Mouse (Mus musculus) embryonic facial prominence, embryonic 15.5 days (tissue): ENCODE results near the gene Sec14l2. TPM values are rescaled to one million over a fixed set of nuclear protein-coding genes. Genes with fewer than 3 reads are reported as not detected.
A peak's percentile ranks its signal among the peaks of the same experiment; 100 is the strongest.

ENCODE experiments used
- ATAC-seq: fragments of 200-750 bp; cut with Nextera tagmentation; 2 replicates; pipeline ENCODE4 v1.8.0; 2017; ENCODE audit warnings: low read depth, moderate TSS enrichment; ENCODE audit not compliant: insufficient number of reproducible peaks, low FRiP score, low TSS enrichment
- H3K27ac ChIP-seq: fragments of 300-500 bp; sonication (generic); replicated peaks from 2 replicates; pipeline ENCODE4 v1.5.1; 2015; ENCODE audit warnings: mild to moderate bottlenecking, inconsistent platforms
- H3K27me3 ChIP-seq: fragments of 300-500 bp; sonication (generic); 2 replicates; pipeline ENCODE4 v1.6.1; 2015; ENCODE audit warnings: inconsistent platforms
- H3K36me3 ChIP-seq: fragments of 300-500 bp; sonication (generic); 2 replicates; pipeline ENCODE4 v1.6.1; 2015; ENCODE audit warnings: mild to moderate bottlenecking, inconsistent platforms
- H3K4me1 ChIP-seq: fragments of 300-500 bp; sonication (generic); 2 replicates; pipeline ENCODE4 v1.6.1; 2015; ENCODE audit warnings: inconsistent platforms
- H3K4me2 ChIP-seq: fragments of 300-500 bp; sonication (generic); replicated peaks from 2 replicates; pipeline ENCODE4 v1.6.1; 2015; ENCODE audit warnings: mild to moderate bottlenecking, inconsistent platforms
- H3K4me3 ChIP-seq: fragments of 300-500 bp; sonication (generic); replicated peaks from 2 replicates; pipeline ENCODE4 v1.5.1; 2015; ENCODE audit warnings: mild to moderate bottlenecking, inconsistent platforms
- H3K9ac ChIP-seq: fragments of 300-500 bp; sonication (generic); 2 replicates; pipeline ENCODE4 v1.6.1; 2015; ENCODE audit warnings: inconsistent platforms
- H3K9me3 ChIP-seq: fragments of 300-500 bp; sonication (generic); replicated peaks from 2 replicates; pipeline ENCODE4 v1.6.1; 2016; ENCODE audit warnings: inconsistent platforms
- WGBS: fragments of 180-500 bp; shearing (Covaris S2); methylation state at CpG from one replicate; pipeline ENCODE4 v1.1.7; 2015; 5-methylcytosine and 5-hydroxymethylcytosine counted together
- polyA plus RNA-seq: library from polyadenylated mRNA; unstranded; fragments of >200 nt; fragmentation: Nextera tagmentation; extraction: Ambion mirVana; gene quantifications from 2 replicates; pipeline ENCODE4 v1.2.1, GENCODE M21; 2015

Gene Sec14l2
- 3.8 and 4.7 TPM in 2 replicates for polyA plus RNA-seq

DNA sequence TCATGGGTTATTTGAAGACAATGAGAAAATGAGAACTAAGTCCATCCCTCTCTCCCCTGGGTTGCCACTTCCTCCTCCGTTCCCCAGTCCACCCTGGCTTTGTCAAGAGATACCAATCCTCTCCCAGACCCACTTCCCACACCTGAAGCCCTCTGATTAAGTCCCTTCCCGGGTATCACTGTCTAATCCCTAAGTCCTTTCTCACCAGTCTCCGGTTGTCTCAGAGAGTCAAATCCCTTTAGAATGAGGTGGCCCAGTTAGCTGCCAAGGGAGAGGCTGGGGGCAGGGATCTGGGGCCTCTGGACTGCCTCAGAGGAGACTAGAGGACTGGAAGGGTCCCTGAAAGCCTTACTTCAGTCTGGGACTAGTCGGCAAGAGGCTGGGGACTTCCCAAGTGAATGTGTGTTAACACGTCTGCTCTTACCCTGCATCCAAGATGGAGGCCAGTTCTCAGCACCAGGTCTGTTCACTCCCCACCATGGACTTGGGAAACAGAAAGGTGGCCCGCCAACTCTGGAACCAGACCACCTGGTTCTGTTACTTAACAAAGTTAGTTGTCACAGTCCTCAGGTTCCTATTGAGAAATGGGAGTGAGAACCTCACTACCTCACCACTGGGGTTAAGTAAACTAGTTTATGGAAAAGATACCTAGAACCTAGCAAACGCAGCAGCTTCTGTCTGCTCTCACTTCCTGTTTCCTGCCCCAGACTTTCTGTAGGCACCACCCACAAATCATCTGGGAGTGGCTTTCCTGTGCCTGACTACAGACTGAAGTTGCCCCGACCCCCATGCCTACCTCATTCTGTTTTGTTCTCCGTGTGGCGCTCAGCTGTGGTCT is at the start of gene Sec14l2:
Gene Sec14l2, minus strand, starts transcription at position 674 of the 838 bp plus-strand sequence.
- Histone ChIP-seq H3K4me1 (peaks cover 11% of the 10 kb centered on the region), H3K27me3 (peaks cover 17% of the 10 kb centered on the region; the same call in 1 of the 2 replicates), H3K4me3 (no peak within 1 kb of the TSS), H3K9ac (no peak within 1 kb of the TSS), H3K27ac (no peak within 1 kb of the TSS), H3K9me3 (no peaks in the 10 kb centered on the region; the same call in 1 of the 2 replicates), H3K36me3 (no peaks in the 10 kb centered on the region), H3K4me2 (no peak within 1 kb of the TSS)
- ATAC-seq = no peak
- WGBS = 65% methylated on average over 10 of the region's 10 CpGs

DNA sequence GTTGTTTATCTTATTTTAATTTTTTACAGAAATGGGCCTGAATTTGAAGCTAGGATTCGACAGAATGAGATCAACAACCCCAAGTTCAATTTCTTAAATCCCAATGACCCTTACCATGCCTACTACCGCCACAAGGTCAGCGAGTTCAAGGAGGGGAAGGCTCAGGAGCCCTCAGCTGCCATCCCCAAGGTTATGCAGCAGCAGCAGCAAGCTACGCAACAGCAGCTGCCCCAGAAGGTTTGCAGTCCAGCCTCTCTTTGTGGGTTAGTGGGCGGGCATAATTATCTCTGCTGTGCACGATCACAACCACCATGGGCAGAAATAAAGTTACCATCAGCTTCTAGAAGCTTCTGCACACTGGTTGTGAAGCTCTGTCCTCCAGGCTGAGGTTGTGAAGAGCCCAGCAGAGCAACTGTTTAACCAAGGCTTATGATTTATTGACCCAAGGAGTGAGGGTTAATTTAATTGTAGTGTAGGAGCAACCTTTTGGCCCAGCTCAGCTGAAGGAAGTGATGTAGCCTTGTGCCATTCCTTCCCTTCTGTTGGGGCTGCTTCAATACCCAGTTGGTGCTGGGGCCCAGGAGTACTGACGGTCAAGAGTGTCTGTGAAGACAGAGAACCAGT is 43.4 kb upstream of the Sec14l2 start:
- peaks cover 77% of the 10 kb centered on the region for H3K36me3 ChIP-seq
- H3K4me1 ChIP-seq = peaks cover 37% of the 10 kb centered on the region
- no peak overlapping the region for H3K9ac ChIP-seq
- no peak overlapping the region for H3K4me2 ChIP-seq
- no peaks in the 10 kb centered on the region for H3K9me3 ChIP-seq
- H3K27me3 ChIP-seq = no peaks in the 10 kb centered on the region
- 84% methylated on average over 7 of the region's 7 CpGs for WGBS
- no peak for ATAC-seq
- H3K4me3 ChIP-seq = no peak overlapping the region
- no peak overlapping the region for H3K27ac ChIP-seq

DNA sequence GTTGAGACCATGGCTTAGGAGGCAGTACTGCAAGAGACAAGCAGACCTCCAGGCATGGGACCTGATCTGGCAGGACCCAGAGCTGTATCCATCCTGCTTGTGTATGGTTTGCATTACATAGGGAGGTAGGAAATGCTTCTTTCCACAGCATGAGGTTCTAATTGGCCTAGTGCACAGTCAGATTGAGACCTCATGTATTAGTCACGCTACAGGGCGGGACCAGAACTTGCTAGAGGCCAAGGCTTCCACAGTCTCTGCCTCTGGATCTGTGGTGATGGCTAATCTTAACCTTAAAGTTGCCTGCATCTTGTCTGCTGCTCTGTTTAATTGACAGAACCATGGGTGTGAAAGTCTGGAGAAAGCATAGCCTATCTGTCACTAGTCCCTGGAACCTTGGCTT is 41.5 kb upstream of the Sec14l2 start:
- Histone ChIP-seq H3K4me1 (peaks cover 48% of the 10 kb centered on the region), H3K27ac (peak overlapping the region; percentile 85), H3K4me2 (no peak overlapping the region), H3K27me3 (no peaks in the 10 kb centered on the region), H3K9ac (no peak overlapping the region), H3K9me3 (no peaks in the 10 kb centered on the region), H3K4me3 (no peak overlapping the region), H3K36me3 (peaks cover 59% of the 10 kb centered on the region)
- ATAC-seq = peak; percentile 77
- 52% methylated on average over 2 of the region's 2 CpGs for WGBS

DNA sequence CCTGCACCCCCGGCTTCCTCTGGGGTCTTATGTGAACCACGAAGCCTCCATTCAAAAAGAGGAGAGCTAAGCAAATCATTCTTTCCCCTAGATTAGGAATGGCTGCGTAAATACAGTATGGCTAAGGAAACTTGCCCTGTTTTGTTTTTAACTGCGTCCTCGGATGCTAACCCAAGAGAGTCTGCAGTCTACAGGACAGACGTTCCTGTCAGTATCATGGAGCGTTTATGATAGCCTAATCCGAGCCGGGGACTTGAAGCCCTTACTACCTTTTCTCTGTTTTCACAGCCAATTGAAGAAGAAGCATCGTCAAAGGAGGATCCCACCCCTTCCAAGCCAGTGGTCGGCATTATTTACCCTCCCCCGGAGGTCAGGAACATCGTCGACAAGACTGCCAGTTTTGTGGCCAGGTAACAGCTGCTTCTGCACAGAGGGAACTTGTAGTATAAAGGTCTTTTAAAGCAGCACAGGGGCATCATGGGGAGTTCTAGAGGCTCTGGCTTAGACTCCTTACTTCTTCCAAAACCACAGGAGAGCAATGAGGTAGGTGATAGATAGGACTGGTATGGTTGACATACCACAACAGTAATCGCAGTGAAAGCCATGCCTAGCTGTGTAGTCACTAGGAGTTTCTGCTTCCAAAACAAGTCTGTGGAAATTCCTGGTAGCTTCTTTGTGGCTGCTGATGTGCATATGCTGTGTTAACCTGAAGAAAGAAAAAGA is 37.7 kb upstream of the Sec14l2 start:
- no peaks in the 10 kb centered on the region for H3K9me3 ChIP-seq
- H3K9ac ChIP-seq = peak overlapping the region; percentile 81
- peaks cover 65% of the 10 kb centered on the region for H3K4me1 ChIP-seq
- WGBS = 5% methylated on average over 15 of the region's 15 CpGs
- peaks cover 21% of the 10 kb centered on the region for H3K36me3 ChIP-seq
- no peaks in the 10 kb centered on the region for H3K27me3 ChIP-seq
- H3K4me3 ChIP-seq = peak overlapping the region; percentile 91
- peak overlapping the region; percentile 90 for H3K27ac ChIP-seq
- H3K4me2 ChIP-seq = peak overlapping the region; percentile 78
- ATAC-seq = no peak

DNA sequence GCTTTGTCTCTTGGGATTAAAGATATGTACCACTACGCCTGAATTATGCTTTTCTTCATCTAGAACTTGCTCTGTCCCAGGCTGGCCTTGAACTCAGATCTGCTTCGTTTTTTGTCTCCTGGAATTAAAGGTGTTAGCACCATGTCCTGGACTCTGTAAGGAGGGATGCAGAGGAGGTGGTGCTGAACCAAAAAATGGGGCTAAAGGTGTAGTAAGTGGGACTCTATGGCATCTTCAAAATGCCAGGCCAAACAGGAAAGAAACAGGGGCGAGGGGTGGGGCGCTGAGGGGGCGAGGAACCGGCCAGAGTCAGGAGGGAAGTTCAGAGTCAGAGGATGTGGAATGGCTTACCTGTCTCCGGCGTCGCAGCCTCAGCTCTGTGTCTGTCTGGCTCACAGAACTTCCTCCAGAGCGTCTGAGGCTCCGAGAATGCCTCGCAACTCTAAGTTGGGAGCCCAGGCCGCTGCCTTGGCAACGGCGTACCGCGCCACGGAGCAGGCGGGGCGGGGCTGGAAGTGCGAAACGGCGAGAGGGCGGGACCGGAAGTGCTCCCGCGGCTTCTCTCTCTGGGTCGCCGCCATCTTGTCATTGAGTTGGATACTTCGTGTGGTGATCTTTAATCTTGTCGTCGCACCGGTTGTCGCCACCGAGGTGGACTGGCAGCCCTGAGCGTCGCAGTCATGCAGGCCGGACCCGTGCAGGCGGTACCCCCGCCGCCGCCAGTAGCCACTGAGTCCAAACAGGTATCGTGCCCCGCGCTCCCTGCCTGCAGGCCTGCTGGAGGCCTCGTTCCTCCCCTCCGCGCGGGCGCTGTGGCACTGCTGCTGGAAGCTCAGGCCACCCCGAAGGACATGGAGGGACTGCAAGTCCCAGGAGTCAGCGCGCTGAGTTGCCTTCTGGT is 36.8 kb upstream of the Sec14l2 start, which contains the start of the genes Ccdc157 and Sf3a1:
Gene Ccdc157, minus strand, starts transcription at position 486 of the 901 bp plus-strand sequence.
Gene Sf3a1, plus strand, starts transcription at position 543 of the 901 bp plus-strand sequence.
- no peaks in the 10 kb centered on the region for H3K27me3 ChIP-seq
- peak; percentile 89 for ATAC-seq
- under 1% methylated on average over 54 of the region's 54 CpGs for WGBS

DNA sequence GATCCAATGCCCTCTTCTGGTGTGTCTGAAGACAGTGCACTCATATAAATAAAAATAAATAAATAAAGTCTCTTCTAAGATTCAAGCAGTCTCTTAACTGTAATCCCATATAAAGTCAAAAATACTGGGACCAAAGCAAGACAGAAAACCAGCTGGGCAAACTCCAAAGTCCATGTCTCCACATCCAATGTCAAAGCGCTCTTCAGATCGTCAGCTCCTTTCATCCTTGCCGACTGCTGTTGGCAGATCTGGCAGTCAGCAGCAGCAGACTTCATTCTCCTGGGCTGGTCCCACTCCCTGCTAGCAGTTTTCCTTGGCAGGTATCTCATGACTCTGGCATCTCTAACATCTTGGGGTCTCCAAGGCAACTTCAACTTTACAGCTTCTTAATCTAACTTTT is 35.5 kb upstream of the Sec14l2 start:
- no peak overlapping the region for H3K27ac ChIP-seq
- peaks cover 47% of the 10 kb centered on the region for H3K4me1 ChIP-seq
- H3K4me3 ChIP-seq = peak overlapping the region; percentile 91; the same call in 1 of the 2 replicates
- no peaks in the 10 kb centered on the region for H3K9me3 ChIP-seq
- H3K36me3 ChIP-seq = peaks cover 14% of the 10 kb centered on the region
- WGBS = 88% methylated on average over 3 of the region's 3 CpGs
- no peak overlapping the region for H3K9ac ChIP-seq
- ATAC-seq = no peak
- no peaks in the 10 kb centered on the region for H3K27me3 ChIP-seq
- H3K4me2 ChIP-seq = peak overlapping the region; percentile 78

More for the DNA sequence above, 36.8 kb upstream of the Sec14l2 start, which contains the start of the genes Ccdc157 and Sf3a1:
- peak within 1 kb of the TSS; percentile 90 for H3K27ac ChIP-seq
- H3K4me3 ChIP-seq = peak within 1 kb of the TSS; percentile 91
- peaks cover 14% of the 10 kb centered on the region for H3K36me3 ChIP-seq
- peak within 1 kb of the TSS; percentile 81 for H3K9ac ChIP-seq
- H3K4me2 ChIP-seq = peak within 1 kb of the TSS; percentile 78
- peaks cover 60% of the 10 kb centered on the region for H3K4me1 ChIP-seq
- H3K9me3 ChIP-seq = no peaks in the 10 kb centered on the region

DNA sequence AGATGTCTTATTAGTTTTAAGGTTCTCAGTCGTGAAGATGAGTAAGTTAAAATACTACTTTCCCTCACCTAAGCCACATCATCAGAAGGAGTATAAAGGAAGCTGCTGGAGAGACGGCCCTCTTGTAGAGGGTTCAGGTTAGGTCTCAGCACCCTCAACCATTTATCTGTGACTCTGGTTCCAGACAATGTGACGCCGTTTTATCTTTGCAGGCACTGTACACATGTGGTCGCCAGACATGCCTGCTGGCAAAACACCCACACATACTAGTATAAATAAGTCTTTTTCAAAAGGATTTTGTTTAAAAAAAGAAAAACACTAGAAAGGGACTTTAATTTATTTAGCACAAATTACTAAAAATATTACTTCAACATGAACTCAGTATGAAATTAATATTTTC is 32.4 kb upstream of the Sec14l2 start:
- peaks cover 24% of the 10 kb centered on the region for H3K4me1 ChIP-seq
- no peaks in the 10 kb centered on the region for H3K27me3 ChIP-seq
- H3K4me3 ChIP-seq = no peak overlapping the region
- no peaks in the 10 kb centered on the region for H3K9me3 ChIP-seq
- H3K36me3 ChIP-seq = peaks cover 9% of the 10 kb centered on the region; the same call in 1 of the 2 replicates
- no peak for ATAC-seq
- WGBS = 47% methylated on average over 5 of the region's 5 CpGs
- no peak overlapping the region for H3K9ac ChIP-seq
- no peak overlapping the region for H3K4me2 ChIP-seq
- no peak overlapping the region for H3K27ac ChIP-seq

DNA sequence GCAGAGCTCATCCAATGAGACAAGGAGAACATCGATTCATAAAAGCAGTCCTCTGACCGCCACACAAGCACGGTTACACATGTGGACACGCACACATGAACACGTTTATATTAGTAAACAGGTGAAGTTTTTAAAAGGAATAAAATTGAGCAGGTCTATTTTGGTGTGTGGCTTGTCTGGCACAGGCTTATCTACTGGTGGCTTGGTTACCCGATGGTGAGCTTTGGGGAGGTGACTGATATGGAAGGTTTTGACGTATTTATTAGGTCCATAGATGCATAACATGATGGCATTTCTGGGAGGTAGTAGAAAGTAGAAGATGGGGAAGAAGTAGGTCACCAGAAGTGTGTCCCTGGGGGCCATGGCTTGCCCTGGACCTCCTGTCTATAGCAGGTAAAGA is 30.5 kb upstream of the Sec14l2 start:
- Histone ChIP-seq H3K9me3 (no peaks in the 10 kb centered on the region), H3K27me3 (no peaks in the 10 kb centered on the region)
- WGBS = 93% methylated on average over 7 of the region's 7 CpGs

DNA sequence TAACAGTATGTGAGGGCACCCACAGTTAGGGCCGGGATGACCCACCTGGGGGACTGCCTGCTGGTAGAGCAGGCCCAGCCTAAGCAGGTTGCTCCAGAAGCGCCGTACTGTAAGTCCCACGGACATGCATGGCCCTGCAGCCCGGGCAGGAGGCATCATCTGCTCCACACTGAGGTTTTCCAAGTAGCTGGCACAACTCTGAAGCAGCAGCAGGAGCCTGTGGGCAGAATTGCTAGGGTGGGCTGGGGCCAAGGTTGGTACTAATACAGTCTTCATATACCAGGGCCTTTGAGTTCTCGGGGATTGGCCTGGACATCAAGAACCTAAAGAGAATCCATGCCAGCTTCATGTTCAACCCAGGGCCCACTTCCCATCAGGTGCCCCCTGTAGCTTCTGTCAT is 26.7 kb upstream of the Sec14l2 start:
- 89% methylated on average over 6 of the region's 6 CpGs for WGBS
- no peak for ATAC-seq

More for the DNA sequence above, 30.5 kb upstream of the Sec14l2 start:
- no peak overlapping the region for H3K9ac ChIP-seq
- no peak overlapping the region for H3K4me3 ChIP-seq
- H3K36me3 ChIP-seq = peaks cover 19% of the 10 kb centered on the region
- no peak overlapping the region for H3K27ac ChIP-seq
- ATAC-seq = no peak
- no peak overlapping the region for H3K4me2 ChIP-seq
- H3K4me1 ChIP-seq = peaks cover 10% of the 10 kb centered on the region

DNA sequence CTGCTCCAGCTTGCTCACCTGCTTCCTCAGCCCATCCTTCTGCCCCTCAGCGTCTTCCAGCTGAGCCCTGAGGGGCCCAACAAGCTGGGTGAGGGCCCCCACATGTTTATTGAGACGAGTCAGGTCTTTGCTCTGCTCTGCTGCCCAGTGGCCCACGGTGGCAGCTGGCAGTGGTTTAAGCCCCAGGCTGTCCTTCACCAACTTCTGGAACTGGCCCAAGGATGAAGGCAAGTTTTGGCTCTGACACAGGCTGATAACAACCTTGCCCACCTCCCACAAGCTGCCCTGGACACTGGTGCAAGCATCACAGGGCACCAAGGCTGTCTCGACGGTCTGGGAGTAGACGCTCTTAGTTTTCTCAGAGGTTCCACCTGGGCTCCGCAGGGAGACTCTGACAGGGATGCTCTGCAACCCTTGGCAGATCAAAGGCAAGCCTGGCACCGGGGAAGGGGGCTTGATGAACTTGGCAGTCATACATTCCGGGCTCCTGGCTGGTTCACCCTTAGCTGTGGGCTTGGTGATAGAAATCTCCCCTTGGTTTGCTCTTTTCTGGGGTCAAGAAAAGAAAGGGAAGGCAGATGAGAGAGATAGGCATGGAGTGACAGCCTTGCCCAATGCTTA is 25.4 kb upstream of the Sec14l2 start:
- no peak for ATAC-seq
- Histone ChIP-seq H3K9me3 (no peaks in the 10 kb centered on the region), H3K9ac (no peak overlapping the region), H3K4me2 (no peak overlapping the region), H3K27me3 (no peaks in the 10 kb centered on the region), H3K4me3 (no peak overlapping the region), H3K27ac (no peak overlapping the region), H3K4me1 (no peaks in the 10 kb centered on the region), H3K36me3 (peaks cover 54% of the 10 kb centered on the region)
- WGBS = 74% methylated on average over 9 of the region's 9 CpGs

More for the DNA sequence above, 26.7 kb upstream of the Sec14l2 start:
- no peak overlapping the region for H3K27ac ChIP-seq
- H3K4me3 ChIP-seq = no peak overlapping the region
- H3K9ac ChIP-seq = no peak overlapping the region
- no peak overlapping the region for H3K4me2 ChIP-seq
- no peaks in the 10 kb centered on the region for H3K27me3 ChIP-seq
- peaks cover 43% of the 10 kb centered on the region for H3K36me3 ChIP-seq
- H3K9me3 ChIP-seq = no peaks in the 10 kb centered on the region
- H3K4me1 ChIP-seq = no peaks in the 10 kb centered on the region
